Mouse (Mus musculus) adrenal gland, postnatal 4 days (tissue): Measurements from ENCODE around the gene Bri3bp. TPM values are rescaled to one million over a fixed set of nuclear protein-coding genes. Genes with fewer than 3 reads are reported as not detected.
"Not testable (repeated sequence)": the region's sequence is repeated elsewhere in the genome, so short reads cannot be mapped to it uniquely, and the experiment has no call there.

Experiments
- DNase-seq, 2 experiments: peaks; one replicate each; pipeline ENCODE4 v3.0.0; 2021 to 2022; ENCODE audit warnings: low spot score in 2 of 2, mixed read lengths in 2 of 2
- total RNA-seq, 2 experiments: library from RNA; stranded (reverse); gene quantifications; 2 replicates each; pipeline ENCODE4 v1.2.3; 2021

The Bri3bp gene
- total RNA-seq, 2 experiments from 2014 or later, result 34.2 to 37.0 TPM

DNA sequence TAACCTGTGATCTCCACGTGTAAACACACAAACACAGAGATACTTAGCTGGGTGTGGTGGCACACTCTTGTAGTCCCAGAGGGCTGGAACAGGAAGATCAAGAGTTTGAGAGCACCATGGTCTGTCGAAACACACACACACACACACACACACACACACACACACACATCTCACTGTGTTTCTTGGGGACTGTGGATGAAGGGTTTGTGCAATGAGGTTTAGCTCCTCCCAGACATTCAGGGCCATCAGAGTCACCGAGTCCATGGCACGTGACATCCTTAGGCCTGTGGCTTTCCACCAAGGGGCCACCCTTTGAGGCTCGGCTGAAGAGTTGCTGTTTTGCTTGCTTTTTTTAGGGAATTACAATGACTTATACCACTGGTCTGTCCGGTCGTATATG lies 41.1 kb downstream of the Bri3bp start:
- no peak for DNase-seq

DNA sequence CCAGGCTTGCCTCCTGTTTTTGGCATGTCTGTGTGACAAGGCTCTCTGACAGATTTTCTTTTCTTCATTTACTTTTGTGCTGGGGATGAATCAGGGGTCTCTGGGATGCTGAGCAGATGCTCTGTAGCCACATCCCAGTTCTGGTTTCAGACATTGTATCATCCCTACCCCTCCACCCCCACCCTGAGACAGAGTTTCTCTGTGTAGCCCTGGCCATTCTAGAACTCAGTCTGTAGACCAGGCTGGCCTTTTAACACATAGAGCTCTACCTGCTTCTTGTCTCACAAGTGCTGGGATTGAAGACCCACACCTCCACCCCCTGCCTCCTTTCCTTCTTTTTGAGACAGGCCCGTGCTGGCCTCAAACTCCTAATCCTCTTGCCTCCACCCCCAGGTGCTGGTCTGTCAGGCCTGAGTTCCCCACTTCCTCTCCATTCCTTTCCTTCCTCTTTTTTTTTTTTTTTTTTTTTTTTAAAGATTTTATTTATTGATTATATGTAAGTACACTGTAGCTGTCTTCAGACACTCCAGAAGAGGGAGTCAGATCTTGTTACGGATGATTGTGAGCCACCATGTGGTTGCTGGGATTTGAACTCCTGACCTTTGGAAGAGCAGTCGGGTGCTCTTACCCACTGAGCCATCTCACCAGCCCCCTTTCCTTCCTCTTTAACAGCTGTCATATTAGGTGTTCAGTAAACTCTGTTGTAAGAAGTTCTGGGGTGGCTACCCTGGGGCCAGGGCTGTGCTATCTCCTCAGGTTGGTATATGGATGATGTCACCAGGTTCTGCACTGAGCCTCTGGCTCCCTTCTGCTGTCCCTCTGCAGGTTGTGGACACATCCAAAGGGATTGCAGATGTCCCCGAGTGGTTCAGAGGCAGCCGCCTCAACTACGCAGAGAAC lies 42.6 kb downstream of the Bri3bp start:
- no peak for DNase-seq

DNA sequence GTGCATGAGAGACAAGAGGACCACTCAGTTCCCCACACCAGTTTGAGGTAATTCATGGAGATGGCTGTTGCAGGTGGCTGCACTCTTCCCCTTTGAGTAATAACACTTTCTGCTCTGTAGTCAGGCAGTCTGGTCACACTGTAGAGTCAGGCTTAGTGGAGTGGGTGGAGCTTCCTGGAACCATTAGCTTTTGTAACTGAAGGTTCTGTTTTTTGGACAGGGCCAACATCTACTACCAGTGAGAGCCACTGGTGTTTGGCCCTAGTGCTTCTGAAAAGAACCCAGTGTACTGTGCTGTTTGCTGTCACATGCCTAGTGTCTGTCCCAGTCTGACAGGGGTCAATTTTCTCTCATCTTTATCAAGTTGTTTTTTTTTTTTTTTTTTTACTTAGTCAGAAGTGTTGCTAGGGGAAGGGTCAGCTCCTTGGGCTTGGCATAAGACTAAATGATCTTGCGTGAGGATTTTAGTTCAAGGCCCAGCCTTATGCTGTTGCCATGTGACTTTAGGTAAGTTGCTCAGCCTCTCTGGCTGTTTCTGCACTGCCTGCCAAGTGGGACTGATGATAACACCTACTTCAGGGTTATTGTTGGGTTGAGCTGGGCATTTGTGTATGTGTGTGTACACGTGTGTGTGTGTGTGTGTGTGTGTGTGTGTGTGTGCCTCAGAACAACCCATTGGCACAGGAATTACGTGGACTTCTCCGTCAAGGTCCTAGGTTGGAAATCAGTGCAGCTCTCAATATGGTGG lies 43.8 kb downstream of the Bri3bp start:
- no peak for DNase-seq

DNA sequence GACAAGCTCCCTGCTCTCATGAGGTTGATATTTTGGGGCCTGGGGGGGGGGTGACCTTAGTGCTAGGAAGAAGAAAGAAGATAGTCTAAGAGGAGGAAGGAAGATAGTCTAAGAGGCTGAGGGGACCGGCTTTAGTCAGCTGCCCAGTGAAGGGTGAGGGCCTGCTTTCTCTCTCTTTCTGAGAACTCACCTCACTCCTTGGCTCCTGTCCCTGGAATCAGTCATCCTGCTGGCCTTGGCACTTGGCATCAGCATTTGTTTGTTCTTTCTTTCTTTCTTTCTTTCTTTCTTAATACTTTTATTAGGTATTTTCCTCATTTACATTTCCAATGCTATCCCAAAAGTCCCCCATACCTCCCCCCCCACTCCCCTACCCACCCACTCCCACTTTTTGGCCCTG lies 44.7 kb downstream of the Bri3bp start:
- DNase-seq, result no peak

DNA sequence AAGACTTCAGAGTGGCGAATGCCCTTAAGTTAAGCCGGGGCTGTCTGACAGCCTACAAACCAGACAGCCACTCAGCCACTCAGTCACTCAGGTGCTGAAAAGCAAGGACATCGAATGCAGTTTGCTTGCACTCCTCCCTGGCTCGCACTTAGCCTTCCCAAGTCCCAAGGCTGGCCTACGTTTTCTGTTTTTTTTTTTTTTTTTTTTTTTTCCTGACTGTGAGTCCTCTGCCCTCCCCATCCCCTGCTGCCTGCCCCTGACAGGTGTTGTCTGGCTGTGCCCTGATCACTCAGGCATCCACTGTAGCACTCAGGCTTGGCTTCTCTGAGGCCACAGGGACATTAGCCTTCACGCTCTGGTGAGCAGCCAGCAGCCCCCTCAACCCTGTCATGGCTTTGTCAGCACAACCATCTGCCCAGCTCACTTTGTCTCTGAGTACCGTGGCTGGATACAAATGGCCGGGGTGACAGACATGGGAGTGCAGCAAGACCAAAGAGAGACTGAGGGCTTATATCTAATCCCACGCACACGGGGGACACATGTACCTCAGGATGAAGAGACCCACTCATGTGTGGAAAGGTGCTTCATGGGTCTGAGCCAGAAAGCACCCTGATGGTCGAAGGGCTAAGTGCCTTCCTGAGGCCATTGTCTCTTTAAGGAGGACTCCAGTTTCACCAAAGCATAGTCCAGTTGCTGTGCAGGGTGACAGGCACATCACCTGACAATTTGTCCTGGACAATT lies 46.2 kb downstream of the Bri3bp start:
- DNase-seq, result no peak

DNA sequence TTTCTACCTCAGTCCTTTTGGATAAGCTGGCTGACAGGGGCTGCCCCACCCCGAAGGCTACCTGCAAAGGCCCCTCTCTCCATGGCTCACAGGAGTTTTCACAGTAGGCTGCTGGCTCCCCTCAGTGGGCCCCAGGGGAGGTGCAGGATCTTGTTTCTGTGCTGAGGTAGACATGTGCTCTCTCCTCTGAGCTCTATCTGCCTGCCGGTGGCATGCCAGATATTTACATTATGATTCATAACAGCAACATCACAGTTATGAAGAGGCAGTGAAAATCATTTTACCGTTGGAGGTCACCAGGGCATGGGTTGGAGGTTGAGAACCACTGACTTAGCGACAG lies 46.7 kb downstream of the Bri3bp start:
- DNase-seq, result no peak

DNA sequence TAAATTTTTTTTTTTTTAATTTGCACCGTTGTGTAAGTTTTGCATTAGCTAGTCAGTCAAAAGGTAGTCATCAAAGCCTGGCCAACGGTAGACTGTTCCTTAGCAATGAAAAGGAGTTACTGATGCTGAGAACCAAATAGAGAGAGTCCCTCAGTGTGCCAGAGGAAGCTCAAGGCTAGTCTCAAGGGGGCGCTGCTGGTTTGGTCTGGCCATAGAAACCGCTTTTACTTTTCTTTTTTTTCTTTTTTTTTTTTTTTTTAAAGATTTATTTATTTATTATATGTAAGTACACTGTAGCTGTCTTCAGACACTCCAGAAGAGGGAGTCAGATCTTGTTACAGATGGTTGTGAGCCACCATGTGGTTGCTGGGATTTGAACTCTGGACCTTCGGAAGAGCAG lies 47.6 kb downstream of the Bri3bp start:
- DNase-seq, result not testable (repeated sequence)

DNA sequence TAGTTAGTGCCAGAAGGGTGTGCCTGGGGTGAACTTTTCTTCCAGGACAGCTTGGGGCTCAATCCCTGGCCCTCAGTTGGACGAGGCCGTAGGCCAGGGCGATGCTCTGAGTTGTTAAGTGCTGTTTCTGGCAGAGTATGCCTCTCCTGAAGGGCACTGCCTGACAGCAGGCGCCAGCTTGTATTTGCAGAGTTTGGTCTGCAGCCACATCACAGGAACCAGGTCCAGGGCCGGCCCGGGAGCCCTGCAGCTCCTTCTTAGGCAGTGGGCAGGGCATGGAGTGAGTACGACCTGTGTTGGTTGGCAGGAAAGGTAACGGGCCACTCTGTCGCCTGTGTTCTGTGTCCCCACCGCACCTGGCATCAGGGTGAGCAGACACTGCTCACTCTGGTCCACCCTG lies 49.7 kb downstream of the Bri3bp start:
- DNase-seq, result no peak

DNA sequence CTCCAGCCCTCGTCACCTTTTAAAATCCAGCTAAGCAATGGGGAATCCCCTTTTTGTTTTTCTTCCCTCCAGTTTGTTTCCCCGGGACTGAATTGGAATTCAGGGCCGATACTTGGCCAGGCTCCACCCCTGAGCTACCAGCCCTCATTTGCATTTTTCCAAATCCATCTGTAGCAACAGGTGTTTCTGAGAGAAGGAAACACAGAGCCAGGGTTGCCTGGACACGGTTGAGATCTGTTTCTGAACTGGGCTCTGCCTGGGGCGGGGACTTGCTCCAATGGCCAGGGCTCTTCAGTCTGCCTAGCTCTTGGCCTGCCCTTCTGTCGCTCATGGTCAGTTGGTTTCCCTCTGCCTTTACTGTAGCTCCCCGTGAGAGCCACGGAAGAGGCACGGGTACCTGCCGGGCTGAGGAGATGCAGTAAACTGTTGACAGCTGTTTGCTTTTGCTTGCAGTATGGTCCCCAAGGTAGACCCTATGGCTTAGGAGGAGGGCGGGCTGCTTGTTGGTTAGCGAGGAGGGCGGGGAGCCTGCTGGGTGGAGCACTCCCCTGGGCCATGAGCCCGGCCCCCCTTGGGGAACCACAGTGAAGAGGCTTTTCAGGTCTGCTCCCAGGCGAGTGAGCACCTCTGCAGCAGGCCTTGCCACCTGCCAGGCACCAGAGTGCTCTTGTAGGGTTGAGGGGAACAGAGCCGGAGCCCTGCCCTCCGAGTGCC lies 51.2 kb downstream of the Bri3bp start:
- no peak for DNase-seq

DNA sequence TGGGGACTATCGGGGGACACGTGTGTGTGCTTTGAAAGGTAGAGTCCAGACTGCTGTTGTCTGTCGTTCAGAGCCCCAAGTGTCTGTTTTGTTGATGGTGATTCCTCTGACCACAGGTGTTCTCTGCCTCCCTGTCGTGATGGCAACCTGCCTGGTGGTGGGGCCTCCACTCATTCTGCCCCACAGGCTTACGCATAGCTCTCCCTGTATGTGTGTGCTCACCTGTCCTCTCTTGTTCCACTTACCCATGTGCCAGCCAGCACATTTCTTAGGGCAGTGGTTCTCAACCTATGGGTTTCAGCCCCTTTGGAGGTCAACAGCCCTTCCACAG lies 51.7 kb downstream of the Bri3bp start:
- DNase-seq, result no peak

DNA sequence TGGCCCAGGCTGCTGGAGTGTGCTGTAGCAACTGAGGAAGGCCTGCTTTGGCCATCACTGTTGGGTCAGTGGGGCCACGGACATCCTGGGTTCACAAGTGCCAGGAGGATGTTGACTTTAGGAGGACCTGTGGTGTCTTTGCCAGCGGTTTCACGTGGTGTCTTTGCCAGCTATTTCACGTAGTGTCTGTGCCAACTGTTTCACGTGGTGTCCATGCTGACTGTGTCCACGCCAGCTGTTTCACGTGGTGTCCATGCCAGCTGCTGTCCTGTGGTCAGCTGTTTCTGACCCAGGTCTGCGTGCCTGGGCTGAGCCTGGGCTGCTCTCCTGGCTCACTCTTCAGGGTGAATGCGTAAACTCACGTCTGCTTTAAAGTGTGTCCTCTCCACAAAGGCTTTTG lies 54.3 kb downstream of the Bri3bp start:
- DNase-seq, result no peak

DNA sequence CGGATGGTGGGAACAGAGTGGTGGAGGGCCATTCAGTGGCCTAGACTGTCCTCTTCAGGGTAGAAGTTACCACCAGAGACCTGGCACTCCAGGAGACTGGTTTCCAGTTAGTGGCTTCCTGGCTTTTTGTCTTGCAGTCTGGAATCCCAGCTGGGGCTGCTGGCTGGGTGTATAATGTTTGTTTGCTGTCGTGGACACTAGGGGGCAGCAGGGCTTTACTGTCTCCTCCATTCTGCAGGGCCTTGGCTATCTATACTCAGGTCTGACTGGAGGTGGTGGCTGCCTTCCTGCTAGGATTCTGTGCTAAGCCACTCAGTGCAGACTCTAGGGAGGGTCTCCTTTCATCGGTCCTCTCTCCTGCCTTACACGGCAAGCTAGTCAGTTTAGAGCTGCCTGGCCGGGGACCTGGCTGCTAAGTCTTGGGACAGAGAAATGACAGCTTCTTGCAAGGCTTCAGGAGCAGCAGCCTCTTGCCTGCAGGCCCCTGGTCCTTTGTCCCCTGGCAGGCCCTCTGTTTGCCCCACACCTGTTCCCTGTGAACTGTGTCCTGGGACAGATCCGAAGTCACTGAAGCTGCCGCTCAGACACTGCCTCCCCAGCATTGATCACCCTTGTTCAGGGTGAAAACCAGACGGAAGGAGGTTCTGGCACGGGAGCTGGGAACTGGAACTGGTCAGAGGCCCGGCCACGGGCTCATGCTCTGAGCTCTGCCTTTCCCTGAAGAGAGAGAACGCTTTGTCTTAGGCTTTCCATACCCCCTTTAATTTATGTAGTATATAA lies 56.6 kb downstream of the Bri3bp start:
- peak in 1 of 2 experiments; percentile 31 for DNase-seq

DNA sequence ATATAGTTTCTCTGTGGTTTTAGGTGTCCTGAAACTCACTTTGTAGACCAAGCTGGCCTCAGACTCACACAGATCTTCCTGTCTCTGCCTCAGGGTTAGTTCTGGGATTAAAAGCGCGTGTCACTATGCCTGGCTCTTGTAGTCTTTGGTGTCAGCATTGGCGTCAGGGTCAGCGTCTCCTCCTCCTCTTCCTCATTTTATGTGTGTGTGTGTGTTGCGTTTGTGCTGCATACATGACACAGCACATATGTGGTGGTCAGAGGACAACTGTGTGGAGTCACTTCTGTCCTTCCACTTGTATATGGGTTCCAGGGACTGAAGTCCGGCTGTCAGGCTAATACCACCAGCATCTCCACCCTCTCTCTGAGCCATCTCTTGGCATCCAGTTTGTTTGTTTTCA lies 60.1 kb downstream of the Bri3bp start:
- no peak for DNase-seq

DNA sequence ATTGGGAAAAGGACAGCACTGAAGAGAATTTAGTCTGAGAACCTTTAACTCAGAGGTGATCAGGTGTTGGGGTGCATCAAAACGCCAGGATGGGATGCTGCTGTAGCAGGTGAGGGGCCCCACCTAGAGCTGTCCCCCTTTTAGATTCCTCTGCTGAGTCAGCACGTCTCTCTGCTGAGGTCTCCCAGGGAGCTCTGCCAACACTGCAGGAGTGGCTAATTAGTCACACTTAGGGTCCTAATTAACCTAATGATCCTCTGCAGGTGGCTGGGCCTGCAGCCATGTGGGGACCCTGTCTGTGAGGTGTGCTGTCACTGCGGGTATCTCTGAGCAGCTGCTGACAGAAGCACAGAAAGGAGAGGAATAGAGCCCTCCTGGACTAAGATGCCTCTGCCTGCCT lies 60.8 kb downstream of the Bri3bp start:
- no peak for DNase-seq

DNA sequence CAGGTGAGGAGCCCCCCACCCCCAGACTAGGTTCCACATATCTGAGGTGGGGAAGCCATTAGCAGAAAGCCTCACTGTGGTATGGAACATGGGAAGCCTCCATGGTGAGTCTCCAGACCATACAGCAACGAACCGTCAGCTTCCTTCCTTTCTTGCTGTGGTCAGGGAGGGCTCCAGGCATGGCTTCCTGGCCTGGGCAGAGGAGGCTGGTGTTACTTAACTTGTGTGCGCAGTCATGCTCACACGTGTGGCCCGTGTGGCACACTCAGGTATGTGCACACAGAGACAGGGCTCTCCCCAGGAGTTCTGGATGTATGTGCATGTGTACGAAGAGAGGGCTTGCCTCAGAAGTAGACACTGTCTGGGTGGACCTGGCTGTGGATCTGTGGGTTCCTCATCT lies 62.3 kb downstream of the Bri3bp start:
- no peak for DNase-seq

DNA sequence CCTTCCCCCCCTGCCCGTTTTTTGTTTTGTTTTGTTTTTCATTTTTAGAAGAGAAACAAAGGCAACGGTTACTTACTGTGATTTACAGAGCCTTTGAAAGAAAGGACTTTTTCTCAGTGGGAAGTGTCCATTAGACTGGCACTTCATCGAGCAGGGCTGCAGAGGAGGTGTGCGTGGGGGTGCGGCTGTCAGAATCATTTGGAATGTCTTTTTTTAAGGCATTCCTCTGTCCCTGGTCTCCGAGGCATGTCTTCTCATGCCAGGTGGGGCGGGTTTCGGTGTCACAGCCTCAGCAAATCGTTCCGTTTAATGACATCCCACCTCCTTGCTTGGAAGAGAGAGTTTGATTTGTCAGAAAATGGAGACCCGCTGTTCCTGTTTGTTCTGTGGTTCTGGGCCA lies 63.3 kb downstream of the Bri3bp start:
- no peak for DNase-seq

DNA sequence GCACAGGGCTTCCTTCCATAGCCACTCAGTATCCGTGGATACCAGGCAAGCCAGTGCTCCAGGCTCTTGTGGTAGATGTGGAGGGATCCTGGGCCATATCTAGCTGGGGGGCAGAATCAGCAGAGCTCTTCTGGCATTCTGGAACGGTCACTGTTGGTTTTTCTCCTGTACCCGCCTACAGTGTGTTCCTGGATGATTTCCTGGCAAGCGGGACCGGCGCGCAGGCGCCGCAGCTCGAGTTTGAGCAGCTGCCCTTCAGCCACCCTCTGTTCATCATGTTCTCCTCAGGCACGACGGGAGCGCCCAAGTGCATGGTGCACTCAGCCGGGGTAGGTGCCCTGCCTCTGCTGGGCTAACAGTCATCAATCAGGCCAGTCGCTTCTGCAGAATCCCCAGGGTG lies 64.6 kb downstream of the Bri3bp start:
- DNase-seq, result no peak

DNA sequence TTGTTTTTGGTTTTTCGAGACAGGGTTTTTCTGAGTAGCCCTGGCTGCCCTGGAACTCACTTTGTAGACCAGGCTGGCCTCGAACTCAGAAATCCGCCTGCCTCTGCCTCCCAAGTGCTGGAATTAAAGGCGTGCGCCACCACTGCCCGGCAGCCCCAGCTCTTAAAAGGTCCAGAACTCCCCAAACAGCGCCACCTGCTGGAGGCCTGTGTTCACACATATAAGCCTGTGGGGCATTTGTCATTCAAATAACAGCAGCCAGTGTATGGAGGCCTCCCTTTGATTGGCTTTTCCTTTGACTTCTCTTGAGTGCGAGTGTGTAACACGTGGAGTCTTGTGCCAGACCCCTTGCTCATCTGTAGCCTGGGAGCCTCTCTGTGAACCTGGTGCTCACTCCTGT lies 66.2 kb downstream of the Bri3bp start:
- DNase-seq, result no peak

DNA sequence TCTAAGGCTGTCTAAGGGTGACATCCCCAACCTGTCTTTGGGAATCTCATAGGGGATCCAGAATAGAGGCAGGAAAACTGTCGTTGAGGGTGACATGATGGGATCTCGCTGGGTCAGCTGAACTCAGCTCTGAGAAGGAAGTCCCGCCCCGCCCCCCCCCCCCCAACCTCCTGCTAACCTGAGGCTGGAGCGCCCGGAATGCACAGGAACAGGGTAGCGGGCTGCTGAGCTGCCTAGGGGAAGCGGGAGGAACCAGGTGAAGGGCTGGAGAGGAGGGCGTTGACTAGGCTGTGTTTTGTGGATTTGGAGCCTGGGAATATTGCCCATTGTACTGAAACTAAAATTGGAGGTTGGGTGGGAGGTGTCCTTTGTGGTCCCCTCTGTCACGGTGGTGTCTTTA lies 66.6 kb downstream of the Bri3bp start:
- no peak for DNase-seq

DNA sequence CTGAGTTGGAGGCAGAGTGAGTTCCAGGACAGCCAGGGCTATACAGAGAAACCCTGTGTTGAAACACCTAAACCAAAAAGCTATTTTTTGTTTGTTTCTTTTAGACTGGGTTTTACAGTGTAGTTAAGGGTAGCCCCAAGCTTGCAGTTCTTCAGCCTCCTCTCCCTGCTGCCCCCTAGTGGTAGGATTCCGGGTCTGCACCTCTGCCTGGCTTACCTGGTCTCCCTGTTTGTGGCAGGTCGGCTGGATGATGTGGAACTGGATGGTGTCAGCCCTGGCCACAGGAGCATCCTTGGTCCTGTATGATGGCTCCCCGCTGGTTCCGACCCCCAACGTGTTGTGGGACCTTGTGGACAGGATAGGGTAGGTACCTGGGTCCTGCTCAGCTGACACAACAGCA lies 68.2 kb downstream of the Bri3bp start:
- no peak for DNase-seq
